Mouse (Mus musculus): Measurements from ENCODE around the gene Diaph3. TPM values are rescaled to one million over a fixed set of nuclear protein-coding genes. Genes with fewer than 3 reads are reported as not detected.

Gene Diaph3
- polyA plus RNA-seq, 1 experiment from 2014 or later: 15.4 TPM

DNA sequence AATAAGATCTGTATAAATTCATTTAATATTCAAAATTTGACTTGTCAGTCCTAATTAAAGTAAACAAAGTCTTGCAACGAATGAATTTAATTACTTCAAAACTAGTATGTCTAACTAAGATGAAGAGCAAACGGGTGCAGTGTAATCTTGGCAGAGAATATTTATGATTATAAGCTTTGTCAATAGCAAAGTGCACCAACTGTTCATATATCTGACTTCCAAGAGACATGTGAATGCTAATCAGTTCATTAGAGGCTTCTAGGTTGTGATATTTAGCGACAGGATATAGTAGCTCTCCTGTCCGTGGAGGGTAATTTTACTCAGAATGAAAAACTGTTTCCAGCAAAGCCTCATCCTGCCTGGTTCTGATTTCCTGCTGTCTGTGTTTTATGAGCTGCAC, 308.0 kb downstream of the Diaph3 start:
- Histone ChIP-seq H3K4me1 (no peaks in the 10 kb centered on the region), H3K36me3 (replicated peaks) (no peaks in the 10 kb centered on the region), H3K4me2 (no peak overlapping the region), H3K27ac (no peak overlapping the region), H3K9ac (no peak overlapping the region), H3K27me3 (no peaks in the 10 kb centered on the region), H3K9me3 (no peaks in the 10 kb centered on the region), H3K4me3 (replicated peaks) (no peak overlapping the region)
- no peak for ATAC-seq (ENCODE audit: low FRiP score)
- WGBS: 73% methylated on average over 4 of the region's 4 CpGs

DNA sequence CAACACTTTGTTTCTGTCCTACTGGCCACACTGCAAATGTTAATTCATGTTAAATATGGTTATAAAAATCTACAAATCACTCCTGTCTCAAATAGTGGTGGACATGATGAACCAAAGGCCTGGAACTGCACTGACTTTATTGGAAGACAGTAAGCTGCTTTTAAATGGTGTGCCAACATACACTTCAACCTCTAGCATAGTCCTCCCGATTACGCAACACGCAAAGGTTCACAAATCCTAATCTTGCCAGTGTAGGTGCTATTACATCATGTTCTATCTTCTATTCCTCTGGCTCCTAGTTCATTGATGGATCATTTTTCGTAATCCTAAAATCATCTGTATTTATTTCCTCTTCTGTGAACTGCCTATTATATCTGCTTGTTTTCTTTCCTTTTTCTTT, 324.8 kb downstream of the Diaph3 start:
- Histone ChIP-seq H3K4me2 (no peak overlapping the region), H3K9me3 (no peaks in the 10 kb centered on the region), H3K27ac (no peak overlapping the region), H3K36me3 (replicated peaks) (no peaks in the 10 kb centered on the region), H3K9ac (no peak overlapping the region), H3K27me3 (no peaks in the 10 kb centered on the region), H3K4me1 (no peaks in the 10 kb centered on the region), H3K4me3 (replicated peaks) (no peak overlapping the region)
- ATAC-seq (ENCODE audit: low FRiP score): no peak
- WGBS: 96% methylated on average over 4 of the region's 4 CpGs

DNA sequence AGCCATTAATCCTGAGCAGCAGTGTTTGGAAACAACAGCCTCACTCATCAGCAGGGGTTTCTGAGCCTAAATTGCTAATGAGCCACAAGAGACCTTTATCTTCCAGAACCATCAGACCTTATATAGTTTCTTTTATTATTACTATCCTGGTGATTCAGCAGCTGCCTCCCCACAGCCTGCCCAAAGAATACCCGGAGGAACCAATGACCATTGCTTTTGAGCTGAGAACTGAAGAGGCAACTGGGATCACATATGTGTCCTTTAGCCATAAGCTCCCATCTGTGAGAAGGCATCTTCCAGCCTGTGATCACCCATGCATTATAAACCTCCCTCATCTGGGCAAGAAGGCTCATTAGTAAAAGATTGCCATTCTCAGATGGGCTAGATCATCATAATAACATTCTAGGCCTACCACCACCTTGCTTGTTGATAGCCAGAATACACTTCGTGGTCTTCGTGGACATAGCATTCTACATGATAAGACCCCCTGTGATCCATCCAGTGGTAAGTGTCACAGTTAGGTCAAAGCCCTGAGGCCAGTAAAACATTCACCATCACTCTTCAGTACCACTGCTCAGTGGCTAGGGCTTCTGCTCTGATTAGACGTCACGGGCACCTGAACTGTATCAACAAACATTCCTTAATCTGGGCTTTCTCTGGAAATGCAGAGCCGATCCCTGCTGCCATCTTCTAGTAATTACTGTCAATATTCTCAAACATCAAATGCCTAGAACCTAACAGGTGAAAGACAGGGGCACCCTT, 352.0 kb downstream of the Diaph3 start:
- H3K9me3 ChIP-seq: no peaks in the 10 kb centered on the region
- WGBS: 80% methylated on average over 6 of the region's 6 CpGs
- H3K4me3 ChIP-seq (replicated peaks): no peak overlapping the region
- no peak overlapping the region for H3K27ac ChIP-seq
- ATAC-seq (ENCODE audit: low FRiP score): no peak
- H3K36me3 ChIP-seq (replicated peaks): no peaks in the 10 kb centered on the region
- H3K4me1 ChIP-seq: no peaks in the 10 kb centered on the region
- H3K27me3 ChIP-seq: no peaks in the 10 kb centered on the region
- H3K9ac ChIP-seq: no peak overlapping the region
- no peak overlapping the region for H3K4me2 ChIP-seq

DNA sequence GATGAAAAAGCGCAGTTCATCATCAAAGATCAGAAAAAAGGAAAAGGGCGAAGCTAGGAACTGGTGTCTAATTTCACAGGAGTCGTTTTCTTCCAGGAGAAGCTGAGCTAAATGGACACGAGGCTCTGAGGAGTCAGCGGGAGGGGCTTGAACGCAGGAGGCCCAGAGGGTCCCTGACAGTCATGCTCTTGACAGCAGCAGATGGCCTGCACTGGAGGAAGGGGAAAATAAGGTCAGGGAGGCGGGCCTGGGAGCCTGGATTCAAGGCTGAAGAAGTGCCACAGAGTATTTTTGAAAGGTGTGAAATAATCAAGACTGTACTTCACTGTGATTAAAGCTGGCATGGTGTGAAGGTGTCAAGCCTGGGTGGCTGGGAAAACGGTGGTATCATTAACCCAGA, 354.2 kb downstream of the Diaph3 start:
- Histone ChIP-seq H3K27ac (no peak overlapping the region), H3K9ac (no peak overlapping the region), H3K9me3 (no peaks in the 10 kb centered on the region), H3K4me2 (no peak overlapping the region), H3K27me3 (no peaks in the 10 kb centered on the region), H3K4me1 (no peaks in the 10 kb centered on the region), H3K4me3 (replicated peaks) (no peak overlapping the region), H3K36me3 (replicated peaks) (no peaks in the 10 kb centered on the region)
- 34% methylated on average over 8 of the region's 8 CpGs for WGBS
- ATAC-seq (ENCODE audit: low FRiP score): peak; percentile 75; the same call in 1 of the 2 replicates

DNA sequence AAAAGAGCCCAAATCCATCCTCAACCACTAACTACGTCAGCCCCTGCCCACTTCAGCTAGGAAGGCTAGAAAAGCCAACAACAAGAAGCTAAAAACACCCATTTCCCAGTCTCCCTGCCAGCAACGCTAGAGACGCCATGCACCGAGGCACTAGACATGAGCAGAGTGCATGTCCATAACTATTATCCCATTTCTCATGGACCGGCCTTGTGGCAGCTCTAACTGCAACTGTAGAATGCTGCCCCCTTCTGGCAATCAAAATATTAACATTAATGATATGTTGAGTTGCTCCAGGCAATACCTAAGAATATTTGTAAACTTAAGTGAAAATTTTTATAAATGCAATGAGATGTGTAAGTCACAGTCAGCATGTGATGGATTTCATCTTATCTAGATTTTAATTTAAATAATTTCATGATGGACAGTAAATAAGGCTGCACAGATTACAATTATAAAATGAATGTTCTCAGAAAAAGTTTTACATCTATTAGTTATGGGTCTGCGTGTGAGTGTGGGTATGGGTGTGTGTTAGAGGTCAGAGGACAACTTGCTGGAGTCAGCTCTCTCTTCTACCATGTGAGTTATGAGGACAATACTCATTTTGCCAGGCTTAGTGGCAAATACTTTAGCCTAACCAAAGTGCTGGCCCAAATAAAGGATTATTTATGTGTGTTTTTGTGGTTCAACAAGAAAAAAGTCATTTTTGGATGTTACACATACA, 359.3 kb downstream of the Diaph3 start:
- Histone ChIP-seq H3K27me3 (no peaks in the 10 kb centered on the region), H3K27ac (no peak overlapping the region), H3K9ac (no peak overlapping the region), H3K9me3 (no peaks in the 10 kb centered on the region), H3K4me3 (replicated peaks) (no peak overlapping the region), H3K4me1 (no peaks in the 10 kb centered on the region), H3K36me3 (replicated peaks) (no peaks in the 10 kb centered on the region), H3K4me2 (no peak overlapping the region)
- WGBS: 60% methylated on average over 6 of the region's 6 CpGs
- ATAC-seq (ENCODE audit: low FRiP score): peak; percentile 68; the same call in 1 of the 2 replicates

DNA sequence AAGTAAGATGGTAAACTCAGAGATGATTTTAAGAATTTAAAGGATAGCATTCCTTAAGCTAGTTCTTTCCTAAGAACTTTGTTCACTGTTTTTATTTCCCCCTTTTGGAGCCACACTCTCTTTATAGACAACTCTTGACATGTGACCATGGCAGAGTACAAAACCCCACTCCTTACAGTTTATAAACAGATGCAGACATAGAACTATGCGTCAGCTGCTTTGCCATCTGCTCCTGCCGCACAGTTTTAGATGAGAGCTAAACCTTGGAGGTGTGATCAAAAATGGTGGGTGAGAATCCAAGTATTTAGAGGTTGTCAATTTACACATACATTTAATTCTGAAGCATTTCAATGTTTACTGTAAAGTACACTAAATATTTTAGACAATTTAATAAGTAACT, 367.7 kb downstream of the Diaph3 start:
- WGBS: 78% methylated on average over 2 of the region's 2 CpGs
- no peaks in the 10 kb centered on the region for H3K27me3 ChIP-seq
- H3K36me3 ChIP-seq (replicated peaks): no peaks in the 10 kb centered on the region
- H3K4me1 ChIP-seq: no peaks in the 10 kb centered on the region
- H3K4me2 ChIP-seq: no peak overlapping the region
- no peak overlapping the region for H3K27ac ChIP-seq
- no peak overlapping the region for H3K4me3 ChIP-seq (replicated peaks)
- H3K9ac ChIP-seq: no peak overlapping the region
- H3K9me3 ChIP-seq: no peaks in the 10 kb centered on the region
- ATAC-seq (ENCODE audit: low FRiP score): peak; percentile 70; the same call in 1 of the 2 replicates

DNA sequence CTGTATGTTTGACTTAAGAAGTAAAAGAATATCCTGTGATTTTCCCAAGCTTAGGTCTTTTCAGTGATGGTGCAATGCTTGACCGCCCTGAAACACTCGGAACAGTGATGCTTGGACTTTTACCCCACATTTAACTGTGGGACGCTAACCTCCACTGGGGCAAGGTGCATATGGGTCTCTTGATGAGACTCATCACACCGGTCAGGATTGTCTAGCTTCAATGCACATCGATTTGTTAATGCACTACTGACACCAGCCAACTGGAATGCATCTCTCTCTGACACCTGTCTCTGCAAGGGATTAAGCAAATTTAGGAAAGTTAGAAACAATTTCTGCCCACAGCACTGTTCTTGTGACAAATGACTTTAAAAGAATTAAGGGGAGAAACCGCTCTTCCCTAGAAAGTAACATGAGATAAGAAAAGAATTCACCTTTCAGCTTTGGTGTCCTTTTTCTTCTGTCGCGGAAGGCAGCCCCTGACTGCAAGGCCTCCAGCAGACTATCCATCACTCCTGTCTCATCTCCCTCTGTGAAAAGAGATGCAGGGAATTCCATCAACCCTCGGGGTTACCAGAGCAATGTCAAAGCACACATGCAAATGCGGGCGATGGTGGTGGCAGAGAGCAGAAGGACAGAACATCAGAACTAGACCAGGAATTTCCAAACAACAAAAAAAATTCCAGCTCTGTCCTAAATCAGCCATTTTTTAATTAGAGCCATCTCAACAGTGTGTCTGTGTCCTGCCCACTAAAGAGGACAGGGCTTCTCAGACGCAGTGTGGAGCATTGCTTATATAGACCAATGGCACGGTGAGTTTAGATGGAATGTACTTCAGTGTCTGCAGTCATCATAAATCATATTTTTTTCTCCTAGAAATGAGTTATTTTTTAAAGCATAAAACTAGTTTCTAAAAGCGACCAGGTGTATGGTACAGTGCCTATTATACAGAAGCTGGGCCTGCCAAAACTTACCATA, 368.6 kb downstream of the Diaph3 start:
- H3K4me1 ChIP-seq: no peaks in the 10 kb centered on the region
- no peaks in the 10 kb centered on the region for H3K9me3 ChIP-seq
- H3K36me3 ChIP-seq (replicated peaks): no peaks in the 10 kb centered on the region
- no peak overlapping the region for H3K4me3 ChIP-seq (replicated peaks)
- no peak overlapping the region for H3K9ac ChIP-seq
- no peaks in the 10 kb centered on the region for H3K27me3 ChIP-seq
- H3K4me2 ChIP-seq: no peak overlapping the region
- WGBS: 79% methylated on average over 14 of the region's 14 CpGs
- no peak overlapping the region for H3K27ac ChIP-seq
- ATAC-seq (ENCODE audit: low FRiP score): no peak

DNA sequence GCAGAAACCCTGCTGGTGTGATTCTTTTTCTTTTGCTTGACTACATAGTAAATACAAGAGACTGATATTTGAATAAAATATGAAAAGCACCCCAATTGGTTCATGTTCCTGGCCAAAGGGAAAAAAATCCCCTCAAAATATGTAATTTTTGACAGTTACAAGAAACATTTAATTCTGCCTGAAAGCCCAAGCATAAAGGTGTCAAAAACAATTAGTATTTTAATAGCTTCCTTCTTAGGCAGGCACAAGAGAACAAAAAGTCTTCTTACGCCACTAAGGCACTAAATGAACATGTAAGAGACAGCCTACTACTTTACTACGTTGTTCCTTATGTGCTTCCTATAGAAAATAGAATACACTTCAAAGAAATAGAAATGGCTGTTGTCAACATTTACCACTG, 376.7 kb downstream of the Diaph3 start:
- no peaks in the 10 kb centered on the region for H3K36me3 ChIP-seq (replicated peaks)
- no peaks in the 10 kb centered on the region for H3K27me3 ChIP-seq
- no peaks in the 10 kb centered on the region for H3K9me3 ChIP-seq
- H3K4me2 ChIP-seq: no peak overlapping the region
- no peak overlapping the region for H3K27ac ChIP-seq
- no peak overlapping the region for H3K9ac ChIP-seq
- H3K4me3 ChIP-seq (replicated peaks): no peak overlapping the region
- no peak for ATAC-seq (ENCODE audit: low FRiP score)
- H3K4me1 ChIP-seq: peaks cover 7% of the 10 kb centered on the region; the same call in 1 of the 2 replicates
- WGBS: 31% methylated on average over 2 of the region's 2 CpGs

DNA sequence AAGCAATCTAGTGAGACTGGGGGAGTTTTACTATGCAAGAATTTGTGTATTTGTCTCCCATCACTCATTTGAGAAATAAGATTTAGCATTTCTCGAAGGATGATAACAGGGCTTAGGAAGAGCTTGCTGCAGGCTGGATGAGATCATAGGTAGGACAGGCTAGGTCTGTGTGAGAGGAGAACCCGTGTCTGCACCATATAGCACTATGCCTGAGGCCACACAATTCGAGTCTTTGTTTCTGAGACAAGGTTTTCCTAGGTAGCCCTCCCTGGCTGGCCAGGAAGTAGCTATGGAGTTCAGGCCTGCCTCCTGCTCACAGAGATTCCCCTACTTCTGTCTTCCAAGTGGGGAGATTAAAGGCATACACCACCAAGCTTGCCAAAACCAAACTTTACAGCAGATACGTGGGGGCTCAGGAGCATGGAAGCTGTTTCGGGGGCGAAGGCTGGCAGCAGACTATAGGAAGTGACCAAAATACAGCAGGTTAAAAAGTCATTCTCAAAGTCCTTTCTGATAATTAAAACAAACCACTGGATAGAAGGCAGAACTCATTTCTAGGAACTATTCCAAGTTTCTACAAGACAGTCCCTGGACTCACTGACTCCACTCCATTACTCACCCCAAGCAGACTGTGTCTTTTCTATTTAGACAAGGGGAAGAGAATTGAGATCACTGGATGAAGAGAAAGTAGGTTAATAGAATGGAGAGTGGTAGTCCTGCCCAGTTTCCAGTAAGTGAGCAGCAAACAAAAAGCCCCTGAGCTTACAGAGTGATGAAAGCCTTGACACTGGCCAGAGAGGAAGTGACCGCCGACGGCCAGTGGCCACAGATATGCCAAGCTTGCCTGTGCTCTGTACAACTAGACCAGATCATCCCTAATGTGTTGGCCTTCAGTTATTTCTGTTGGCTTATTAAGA, 383.2 kb downstream of the Diaph3 start:
- H3K4me2 ChIP-seq: no peak overlapping the region
- no peaks in the 10 kb centered on the region; the same call in 1 of the 2 replicates for H3K4me1 ChIP-seq
- no peaks in the 10 kb centered on the region for H3K27me3 ChIP-seq
- no peaks in the 10 kb centered on the region for H3K9me3 ChIP-seq
- no peak for ATAC-seq (ENCODE audit: low FRiP score)
- H3K27ac ChIP-seq: no peak overlapping the region
- WGBS: 85% methylated on average over 9 of the region's 9 CpGs
- no peak overlapping the region for H3K4me3 ChIP-seq (replicated peaks)
- H3K36me3 ChIP-seq (replicated peaks): no peaks in the 10 kb centered on the region
- H3K9ac ChIP-seq: no peak overlapping the region

DNA sequence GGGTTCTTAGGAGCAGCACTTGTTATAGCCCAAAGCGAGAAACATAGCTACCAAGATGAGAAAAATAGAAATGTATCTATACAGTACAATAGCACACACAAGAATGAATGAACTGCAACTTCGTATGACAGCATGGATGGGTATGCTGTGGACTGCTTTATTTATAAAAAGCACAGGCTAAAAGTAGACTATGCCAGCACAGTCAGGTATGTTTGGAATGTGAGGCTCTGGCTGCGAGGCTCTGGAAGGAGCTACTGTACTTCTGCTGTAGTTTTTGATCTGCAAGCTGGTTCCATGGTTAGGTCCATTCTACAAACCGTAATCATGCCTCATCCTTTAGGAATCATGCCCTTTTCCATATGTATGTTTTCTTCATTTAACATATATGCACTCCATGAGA, 383.9 kb downstream of the Diaph3 start:
- 84% methylated on average over 4 of the region's 4 CpGs for WGBS

DNA sequence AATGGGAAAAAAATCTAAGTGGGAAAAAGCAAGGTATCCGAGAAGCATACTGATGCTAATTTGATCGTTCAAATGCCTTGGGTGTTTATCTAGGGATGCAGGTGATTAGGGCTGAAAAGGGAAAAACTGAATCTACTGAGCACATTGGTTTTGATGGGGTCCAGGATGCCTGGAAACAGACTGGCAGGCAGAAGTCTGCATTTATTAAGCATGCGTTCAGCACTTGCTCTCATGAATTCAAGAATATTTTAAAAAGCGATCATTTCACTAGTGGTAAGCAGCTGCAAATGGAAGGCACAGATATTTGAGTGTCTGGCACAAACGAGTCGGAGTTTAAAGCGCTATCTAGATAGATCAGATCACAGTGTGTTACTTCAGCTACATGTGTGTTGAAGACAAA, 390.7 kb downstream of the Diaph3 start:
- Histone ChIP-seq H3K27ac (0 out of 2 replicates have a peak overlapping the region, but pooled peaks have one; percentile 21), H3K9me3 (no peaks in the 10 kb centered on the region)
- WGBS: 69% methylated on average over 7 of the region's 7 CpGs

More for the DNA sequence above, 383.9 kb downstream of the Diaph3 start:
- Histone ChIP-seq H3K9ac (no peak overlapping the region), H3K4me3 (replicated peaks) (no peak overlapping the region), H3K4me2 (no peak overlapping the region), H3K36me3 (replicated peaks) (no peaks in the 10 kb centered on the region), H3K27me3 (no peaks in the 10 kb centered on the region), H3K9me3 (no peaks in the 10 kb centered on the region), H3K27ac (no peak overlapping the region), H3K4me1 (no peaks in the 10 kb centered on the region; the same call in 1 of the 2 replicates)
- ATAC-seq (ENCODE audit: low FRiP score): no peak

More for the DNA sequence above, 390.7 kb downstream of the Diaph3 start:
- no peak overlapping the region for H3K9ac ChIP-seq
- H3K4me1 ChIP-seq: peaks cover 23% of the 10 kb centered on the region
- H3K27me3 ChIP-seq: no peaks in the 10 kb centered on the region
- no peak overlapping the region for H3K4me2 ChIP-seq
- H3K4me3 ChIP-seq (replicated peaks): no peak overlapping the region
- 0 out of 2 replicates have a peak, but pooled peaks cover 4% of the 10 kb centered on the region for H3K36me3 ChIP-seq (replicated peaks)
- ATAC-seq (ENCODE audit: low FRiP score): no peak
